Mouse (Mus musculus) heart, embryonic 16.5 days (tissue): ENCODE data around the gene B3galnt2. TPM values are rescaled to one million over a fixed set of nuclear protein-coding genes. Genes with fewer than 3 reads are reported as not detected.
"Not testable (repeated sequence)": the region's sequence is repeated elsewhere in the genome, so short reads cannot be mapped to it uniquely, and the experiment has no call there.

Experiments used
- ATAC-seq: fragments of 200-750 bp; cut with Nextera tagmentation; replicated peaks from 2 replicates; pipeline ENCODE4 v1.8.0; 2017; ENCODE audit warnings: moderate number of reproducible peaks; ENCODE audit not compliant: insufficient read depth, low FRiP score; ENCODE audit errors: extremely low read depth
- H3K27ac ChIP-seq: fragments of 300-500 bp; sonication (generic); 2 replicates; pipeline ENCODE4 v1.5.1; 2014; ENCODE audit warnings: mild to moderate bottlenecking, low read length, control low read depth, moderate library complexity
- H3K27me3 ChIP-seq: fragments of 300-500 bp; sonication (generic); 2 replicates; pipeline ENCODE4 v1.6.1; 2014; ENCODE audit warnings: low read length, mixed read lengths; ENCODE audit not compliant: control insufficient read depth, insufficient read depth
- H3K36me3 ChIP-seq: fragments of 300-500 bp; sonication (generic); 2 replicates; pipeline ENCODE4 v1.6.1; 2014; ENCODE audit not compliant: control insufficient read depth, insufficient read depth
- H3K4me1 ChIP-seq: fragments of 300-500 bp; sonication (generic); 2 replicates; pipeline ENCODE4 v1.6.1; 2014; ENCODE audit warnings: low read length, mixed read lengths; ENCODE audit not compliant: control insufficient read depth, insufficient read depth
- H3K4me2 ChIP-seq: fragments of 300-500 bp; sonication (generic); 2 replicates; pipeline ENCODE4 v1.6.1; 2014; ENCODE audit warnings: low read depth, mild to moderate bottlenecking, control low read depth, low read length
- H3K4me3 ChIP-seq: fragments of 300-500 bp; sonication (generic); 2 replicates; pipeline ENCODE4 v1.5.1; 2014; ENCODE audit warnings: mild to moderate bottlenecking, control low read depth, low read length
- H3K9ac ChIP-seq: fragments of 300-500 bp; sonication (generic); 2 replicates; pipeline ENCODE4 v1.6.1; 2014; ENCODE audit warnings: low read length, control low read depth
- H3K9me3 ChIP-seq: fragments of 300-500 bp; sonication (generic); replicated peaks from 2 replicates; pipeline ENCODE4 v1.6.1; 2016; ENCODE audit warnings: low read length; ENCODE audit not compliant: control insufficient read depth
- whole genome bisulfite sequencing: fragments of 180-500 bp; shearing (Covaris S2); extraction: QIAGEN DNeasy Blood & Tissue Kit; methylation state at CpG from one replicate; pipeline ENCODE4 v1.1.7; 2014; 5-methylcytosine and 5-hydroxymethylcytosine counted together
- polyA plus RNA-seq: library from polyadenylated mRNA; unstranded; fragments of >200 nt; fragmentation: Nextera tagmentation; extraction: Ambion mirVana; gene quantifications from 2 replicates; pipeline ENCODE4 v1.2.1, GENCODE M21; 2015

B3galnt2 gene
- polyA plus RNA-seq, 1 experiment from 2014 or later, result 20.9 TPM

GRCm38 (mm10) chr13:13965388-13965964 is 11.2 kb downstream of the B3galnt2 start:
- Histone ChIP-seq H3K27me3 (no peaks in the 10 kb centered on the region), H3K9me3 (no peaks in the 10 kb centered on the region), H3K4me3 (no peak overlapping the region), H3K4me1 (peaks cover 8% of the 10 kb centered on the region), H3K36me3 (peaks cover 2% of the 10 kb centered on the region; the same call in 1 of the 2 replicates), H3K9ac (no peak overlapping the region), H3K4me2 (no peak overlapping the region), H3K27ac (no peak overlapping the region)
- WGBS, result 60% methylated on average over 19 of the region's 19 CpGs
- ATAC-seq, result no peak

DNA sequence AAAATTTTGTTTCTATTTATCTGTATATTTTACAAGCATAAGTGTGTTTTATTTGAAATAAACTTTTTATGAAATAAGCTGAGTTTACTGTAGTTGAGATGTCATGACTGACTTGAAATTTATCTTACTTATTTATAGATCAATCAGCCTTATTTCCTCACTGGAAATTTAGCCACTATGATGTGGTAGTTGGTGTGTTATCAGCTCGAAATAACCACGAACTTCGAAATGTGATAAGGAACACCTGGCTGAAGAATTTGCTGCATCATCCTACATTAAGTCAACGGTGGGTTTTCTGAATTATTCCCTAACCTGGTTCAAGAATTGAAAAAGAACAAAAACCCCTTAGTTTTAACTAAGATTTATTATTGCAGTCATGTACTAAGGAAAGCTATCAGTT is 11.9 kb downstream of the B3galnt2 start:
- H3K9ac ChIP-seq, result no peak overlapping the region
- no peaks in the 10 kb centered on the region for H3K27me3 ChIP-seq
- H3K4me2 ChIP-seq, result no peak overlapping the region
- no peak overlapping the region for H3K27ac ChIP-seq
- 55% methylated on average over 4 of the region's 4 CpGs for WGBS
- H3K36me3 ChIP-seq, result peaks cover 5% of the 10 kb centered on the region; the same call in 1 of the 2 replicates
- no peaks in the 10 kb centered on the region for H3K9me3 ChIP-seq
- ATAC-seq, result no peak
- no peak overlapping the region for H3K4me3 ChIP-seq
- H3K4me1 ChIP-seq, result peaks cover 2% of the 10 kb centered on the region

GRCm38 (mm10) chr13:13968629-13969111 is 14.4 kb downstream of the B3galnt2 start:
- 0 out of 2 replicates have a peak, but pooled peaks have one; percentile 55 for ATAC-seq
- 58% methylated on average over 4 of the region's 4 CpGs for WGBS
- H3K4me3 ChIP-seq, result no peak overlapping the region

GRCm38 (mm10) chr13:13969796-13970195 is 15.5 kb downstream of the B3galnt2 start:
- 71% methylated on average over 1 of the region's 1 CpGs for WGBS
- Histone ChIP-seq H3K4me3 (no peak overlapping the region), H3K27ac (no peak overlapping the region), H3K27me3 (no peaks in the 10 kb centered on the region), H3K4me1 (no peaks in the 10 kb centered on the region), H3K36me3 (peaks cover 5% of the 10 kb centered on the region; the same call in 1 of the 2 replicates), H3K9me3 (no peaks in the 10 kb centered on the region), H3K4me2 (no peak overlapping the region), H3K9ac (no peak overlapping the region)
- no peak for ATAC-seq

More at GRCm38 (mm10) chr13:13968629-13969111, 14.4 kb downstream of the B3galnt2 start:
- Histone ChIP-seq H3K36me3 (peaks cover 5% of the 10 kb centered on the region; the same call in 1 of the 2 replicates), H3K4me2 (no peak overlapping the region), H3K27ac (no peak overlapping the region), H3K9me3 (no peaks in the 10 kb centered on the region), H3K4me1 (no peaks in the 10 kb centered on the region), H3K27me3 (no peaks in the 10 kb centered on the region), H3K9ac (no peak overlapping the region)

- H3K27ac ChIP-seq, ATAC-seq, H3K4me2 ChIP-seq, H3K9ac ChIP-seq, H3K36me3 ChIP-seq, H3K4me3 ChIP-seq, H3K9me3 ChIP-seq, H3K27me3 ChIP-seq, H3K4me1 ChIP-seq: not testable (repeated sequence)
- WGBS, result 100% methylated on average over 1 of the region's 1 CpGs
These were observed 27.6 kb downstream of the B3galnt2 start for GRCm38 (mm10) chr13:13981842-13982241.

DNA sequence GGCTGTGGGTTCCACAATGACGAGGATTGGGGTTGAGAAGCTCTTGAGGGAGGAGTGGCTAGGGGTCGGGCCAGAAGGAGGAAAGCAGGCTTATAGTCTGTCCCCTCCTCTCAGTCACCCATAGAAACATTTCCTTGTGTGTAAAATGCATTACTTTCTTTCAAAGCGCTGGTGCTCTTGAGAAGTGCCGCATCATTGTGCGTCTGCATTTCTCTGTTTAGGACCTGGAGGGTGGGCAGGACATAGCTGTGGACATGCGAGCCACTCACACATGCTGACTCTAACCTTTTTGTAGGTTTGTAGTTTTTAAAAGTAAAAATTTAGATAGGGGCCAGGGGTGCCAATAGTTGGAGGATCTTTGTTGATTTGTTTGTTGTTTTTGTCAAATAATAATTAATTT is 29.3 kb downstream of the B3galnt2 start:
- 84% methylated on average over 6 of the region's 6 CpGs for WGBS
- ATAC-seq, result no peak
- Histone ChIP-seq H3K36me3 (peaks cover 8% of the 10 kb centered on the region; the same call in 1 of the 2 replicates), H3K9ac (no peak overlapping the region), H3K27me3 (no peaks in the 10 kb centered on the region), H3K4me3 (no peak overlapping the region), H3K9me3 (no peaks in the 10 kb centered on the region), H3K4me2 (no peak overlapping the region), H3K27ac (no peak overlapping the region), H3K4me1 (no peaks in the 10 kb centered on the region)

DNA sequence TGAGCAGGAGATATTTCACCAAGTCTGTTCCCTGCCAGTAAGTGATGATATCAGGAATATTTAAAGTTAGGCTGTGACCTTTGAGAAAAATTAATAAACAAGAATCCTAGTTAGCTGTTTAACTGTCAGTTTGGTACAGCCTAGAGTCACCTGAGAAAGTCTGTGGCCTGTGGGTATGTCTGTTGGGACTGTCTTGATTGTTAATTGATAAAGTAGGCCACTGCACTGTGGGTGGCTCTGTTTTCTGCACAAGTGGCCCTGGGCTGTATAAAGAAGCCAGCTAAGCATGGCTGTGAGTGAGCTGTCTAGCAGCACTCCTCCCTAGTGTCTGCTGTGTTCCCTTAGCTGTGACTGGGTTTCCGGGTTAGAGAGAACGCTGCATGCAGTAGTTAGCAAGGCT is 34.9 kb downstream of the B3galnt2 start:
- no peaks in the 10 kb centered on the region for H3K4me1 ChIP-seq
- no peak overlapping the region for H3K27ac ChIP-seq
- no peak overlapping the region for H3K4me3 ChIP-seq
- H3K36me3 ChIP-seq, result peaks cover 13% of the 10 kb centered on the region
- no peak overlapping the region for H3K4me2 ChIP-seq
- ATAC-seq, result no peak
- H3K27me3 ChIP-seq, result no peaks in the 10 kb centered on the region
- no peaks in the 10 kb centered on the region for H3K9me3 ChIP-seq
- 96% methylated on average over 2 of the region's 2 CpGs for WGBS
- H3K9ac ChIP-seq, result no peak overlapping the region

- 71% methylated on average over 2 of the region's 2 CpGs for WGBS
- H3K4me3 ChIP-seq, result no peak overlapping the region
- H3K27ac ChIP-seq, result no peak overlapping the region
- H3K9me3 ChIP-seq, result no peaks in the 10 kb centered on the region
- H3K4me1 ChIP-seq, result no peaks in the 10 kb centered on the region
- peaks cover 24% of the 10 kb centered on the region for H3K36me3 ChIP-seq
- no peak overlapping the region for H3K9ac ChIP-seq
- ATAC-seq, result no peak
- H3K4me2 ChIP-seq, result no peak overlapping the region
- H3K27me3 ChIP-seq, result no peaks in the 10 kb centered on the region
These were observed 36.1 kb downstream of the B3galnt2 start for GRCm38 (mm10) chr13:13990391-13990790.

GRCm38 (mm10) chr13:13993041-13993440 is 38.8 kb downstream of the B3galnt2 start:
- H3K9ac ChIP-seq, result no peak overlapping the region
- H3K4me2 ChIP-seq, result no peak overlapping the region
- no peak overlapping the region for H3K27ac ChIP-seq
- H3K4me1 ChIP-seq, result no peaks in the 10 kb centered on the region
- H3K36me3 ChIP-seq, result peaks cover 39% of the 10 kb centered on the region
- no peak overlapping the region for H3K4me3 ChIP-seq
- 80% methylated on average over 3 of the region's 3 CpGs for WGBS
- no peaks in the 10 kb centered on the region for H3K9me3 ChIP-seq
- no peaks in the 10 kb centered on the region for H3K27me3 ChIP-seq
- ATAC-seq, result no peak
